Mouse (Mus musculus): Measurements from ENCODE around the gene Galntl6.

DNA sequence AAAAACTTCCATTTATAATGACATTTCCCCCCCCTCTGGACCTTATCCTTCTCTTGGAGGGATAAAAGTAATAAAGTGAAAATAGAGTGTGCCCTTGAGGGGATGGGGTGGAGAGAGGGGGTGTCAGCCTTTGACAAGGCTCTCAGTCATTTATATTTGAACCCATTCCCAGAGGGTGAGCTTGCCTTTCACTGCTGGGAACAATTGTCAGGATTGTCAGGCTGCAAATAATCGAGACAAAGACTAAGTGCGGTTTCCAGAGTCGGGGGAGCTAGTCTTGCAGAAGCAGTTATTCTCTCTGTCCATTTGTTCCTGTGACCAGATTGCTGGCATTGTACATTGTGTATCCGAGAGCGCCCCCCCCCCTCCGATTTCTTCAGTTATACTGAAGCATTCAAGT, 988.9 kb downstream of the Galntl6 start:
- TF ChIP-seq CTCF (IDR thresholded peaks at IDR 0.05; ENCODE audit: control insufficient read depth, insufficient read depth, low read length) (no peak), POLR2A (IDR thresholded peaks at IDR 0.05; ENCODE audit: borderline replicate concordance, control insufficient read depth, low read depth, low read length) (no peak)
